Mouse (Mus musculus) gonadal fat pad, adult 2 months (tissue): Measurements from ENCODE around the gene Slc22a14. TPM values are rescaled to one million over a fixed set of nuclear protein-coding genes. Genes with fewer than 3 reads are reported as not detected.

ENCODE experiments used
- DNase-seq: peaks from one replicate; pipeline ENCODE4 v3.0.0-alpha.2; 2012; ENCODE audit warnings: low read depth
- polyA plus RNA-seq: library from polyadenylated mRNA; depleted of rRNA; stranded (reverse); fragments of >200 nt; gene quantifications from 2 replicates; pipeline ENCODE4 v1.2.3, GENCODE M21; 2012

Gene Slc22a14
- polyA plus RNA-seq, 1 experiment: 1.9 TPM

DNA sequence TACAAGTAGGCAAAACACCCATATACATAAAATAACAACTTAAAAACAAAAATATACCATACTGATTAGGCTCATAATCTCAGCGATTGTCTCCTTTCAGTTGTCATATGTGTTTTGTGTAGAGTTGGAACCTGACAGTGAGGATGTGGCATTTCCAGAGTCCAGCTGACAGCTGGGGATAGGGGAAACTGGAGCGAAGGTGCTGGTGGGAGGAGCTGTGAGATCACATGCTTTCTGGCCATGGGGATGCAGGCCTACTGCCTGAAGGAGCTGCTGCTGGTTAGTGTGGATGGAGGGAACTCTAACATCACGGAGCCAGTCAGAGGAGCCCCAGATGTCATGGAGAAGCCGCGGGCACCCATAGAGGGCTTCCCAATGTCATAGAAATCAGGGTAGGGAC is 159.6 kb downstream of the Slc22a14 start:
- no peak for DNase-seq

DNA sequence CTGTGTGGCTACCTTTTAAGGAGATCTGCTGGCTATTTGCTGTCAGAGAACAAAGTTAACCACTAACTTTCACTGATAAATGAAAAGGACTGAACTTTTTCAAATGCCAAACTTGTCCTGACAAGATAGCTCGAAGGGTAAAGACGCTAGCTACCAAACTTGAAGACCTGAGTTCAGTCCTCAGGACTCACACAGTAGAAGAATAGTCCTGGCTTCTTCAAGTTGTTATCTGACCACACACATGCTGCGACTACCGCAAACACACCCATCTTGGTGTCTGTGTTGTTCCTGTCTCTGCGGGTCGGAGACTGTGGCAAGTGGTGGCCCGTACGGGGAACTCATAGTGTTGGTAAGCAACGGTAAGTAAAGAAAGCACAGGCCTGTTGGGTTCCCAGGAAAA is 161.7 kb downstream of the Slc22a14 start:
- no peak for DNase-seq

- DNase-seq: no peak
These were observed 163.7 kb downstream of the Slc22a14 start for GRCm38 (mm10) chr9:119201653-119202052.

DNA sequence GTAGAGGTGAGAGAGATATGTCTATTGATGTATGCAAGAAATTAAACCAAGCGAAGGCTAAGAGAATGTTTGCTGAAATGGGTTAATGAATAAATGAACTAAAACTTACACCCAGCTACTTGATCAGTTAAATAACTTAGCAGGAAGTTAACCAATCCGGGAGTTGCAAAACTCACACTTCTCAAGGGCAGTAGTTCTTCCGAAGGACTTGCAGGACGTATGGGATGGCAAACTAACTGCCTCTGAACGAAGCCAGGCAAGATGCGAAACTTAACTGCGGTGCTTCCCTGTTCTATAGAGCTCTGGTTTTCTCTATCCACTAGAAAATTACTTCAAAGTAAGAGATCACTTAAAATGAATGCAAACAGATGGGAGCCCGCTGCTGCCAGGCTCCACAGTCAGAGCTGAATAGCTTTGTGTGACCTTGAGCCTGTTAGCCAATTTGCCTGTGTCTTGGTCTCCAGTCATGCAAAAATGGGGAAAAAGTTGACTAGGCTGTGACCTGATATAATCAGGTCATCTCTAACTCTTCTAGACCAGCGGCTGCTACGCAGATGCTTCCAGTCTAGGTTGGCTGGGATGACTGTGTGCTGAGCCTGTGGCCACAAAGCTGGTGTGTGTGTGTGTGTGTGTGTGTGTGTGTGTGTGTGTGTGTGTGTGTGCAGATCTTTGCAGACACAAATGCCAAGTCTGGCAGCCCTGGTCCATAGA is 166.0 kb downstream of the Slc22a14 start:
- DNase-seq: no peak

- DNase-seq: no peak
These were observed 173.0 kb downstream of the Slc22a14 start for GRCm38 (mm10) chr9:119192202-119192990.

GRCm38 (mm10) chr9:119181241-119181728 is 184.1 kb downstream of the Slc22a14 start:
- DNase-seq: no peak

DNA sequence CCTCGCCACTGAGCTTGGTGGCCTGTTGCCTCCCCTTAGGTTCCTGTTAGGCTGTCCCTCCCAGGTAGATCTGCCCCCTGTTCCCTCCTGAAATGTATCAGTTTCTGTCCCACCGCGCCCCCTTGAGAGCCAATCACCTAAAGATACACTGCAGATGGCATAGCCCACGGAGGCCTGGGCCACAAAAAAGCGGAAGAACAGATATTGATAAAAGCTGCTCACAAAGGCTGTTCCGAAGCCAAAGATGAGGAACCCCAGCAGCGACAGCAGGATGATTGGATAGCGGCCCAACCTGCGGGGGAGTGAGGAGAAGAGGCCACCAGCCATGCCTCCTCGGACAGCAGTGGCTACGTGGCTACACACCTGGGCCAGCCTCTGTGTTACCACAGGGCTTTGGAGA is 186.1 kb downstream of the Slc22a14 start:
- no peak for DNase-seq

GRCm38 (mm10) chr9:119167608-119168007 is 197.7 kb downstream of the Slc22a14 start:
- DNase-seq: no peak

DNA sequence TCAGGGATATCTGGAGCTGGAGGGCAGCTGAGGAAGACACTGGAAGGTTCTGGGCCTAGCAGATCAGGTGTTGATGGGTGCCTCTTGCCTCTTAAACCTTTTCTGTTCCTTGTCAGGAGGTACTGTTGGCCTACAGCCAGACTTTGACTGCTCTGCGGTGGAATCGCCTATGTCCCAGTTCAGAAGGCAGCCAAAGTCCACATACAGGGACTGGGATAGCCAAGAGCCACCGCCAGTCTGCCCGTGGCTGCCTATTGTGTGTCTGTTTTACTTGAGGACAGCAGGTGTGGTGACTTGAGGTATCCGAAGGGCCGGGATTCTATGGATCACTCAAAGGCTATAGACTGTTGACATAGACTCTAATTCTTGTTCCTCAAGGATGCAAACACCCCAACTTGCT is 199.8 kb downstream of the Slc22a14 start:
- no peak for DNase-seq

GRCm38 (mm10) chr9:119164743-119165142 is 200.6 kb downstream of the Slc22a14 start:
- no peak for DNase-seq

- DNase-seq: no peak
These were observed 204.7 kb downstream of the Slc22a14 start for GRCm38 (mm10) chr9:119160689-119161088.

DNA sequence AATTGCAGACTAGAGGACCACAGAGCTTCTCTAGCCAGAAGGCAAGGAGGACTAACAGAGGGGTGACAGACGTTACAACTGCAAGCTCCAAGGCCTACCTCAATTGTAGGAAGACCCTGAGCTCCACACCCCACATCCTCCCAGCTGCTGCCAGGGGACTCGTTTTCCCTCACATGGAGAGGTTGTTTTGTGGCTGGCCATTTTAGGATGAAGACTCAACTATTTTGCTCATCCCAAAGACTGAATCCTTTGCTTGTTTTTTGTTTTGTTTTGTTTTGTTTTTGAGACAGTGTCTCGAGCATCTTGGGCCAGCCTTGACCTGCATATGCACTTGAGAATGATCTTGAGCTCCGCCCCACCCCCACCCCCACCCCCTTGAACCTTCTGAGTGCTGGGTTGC is 206.5 kb downstream of the Slc22a14 start, which contains the start of gene Gm47289:
Gm47289 (plus strand) TSS at position 301 of the 400 bp plus-strand sequence.
- DNase-seq: no peak

DNA sequence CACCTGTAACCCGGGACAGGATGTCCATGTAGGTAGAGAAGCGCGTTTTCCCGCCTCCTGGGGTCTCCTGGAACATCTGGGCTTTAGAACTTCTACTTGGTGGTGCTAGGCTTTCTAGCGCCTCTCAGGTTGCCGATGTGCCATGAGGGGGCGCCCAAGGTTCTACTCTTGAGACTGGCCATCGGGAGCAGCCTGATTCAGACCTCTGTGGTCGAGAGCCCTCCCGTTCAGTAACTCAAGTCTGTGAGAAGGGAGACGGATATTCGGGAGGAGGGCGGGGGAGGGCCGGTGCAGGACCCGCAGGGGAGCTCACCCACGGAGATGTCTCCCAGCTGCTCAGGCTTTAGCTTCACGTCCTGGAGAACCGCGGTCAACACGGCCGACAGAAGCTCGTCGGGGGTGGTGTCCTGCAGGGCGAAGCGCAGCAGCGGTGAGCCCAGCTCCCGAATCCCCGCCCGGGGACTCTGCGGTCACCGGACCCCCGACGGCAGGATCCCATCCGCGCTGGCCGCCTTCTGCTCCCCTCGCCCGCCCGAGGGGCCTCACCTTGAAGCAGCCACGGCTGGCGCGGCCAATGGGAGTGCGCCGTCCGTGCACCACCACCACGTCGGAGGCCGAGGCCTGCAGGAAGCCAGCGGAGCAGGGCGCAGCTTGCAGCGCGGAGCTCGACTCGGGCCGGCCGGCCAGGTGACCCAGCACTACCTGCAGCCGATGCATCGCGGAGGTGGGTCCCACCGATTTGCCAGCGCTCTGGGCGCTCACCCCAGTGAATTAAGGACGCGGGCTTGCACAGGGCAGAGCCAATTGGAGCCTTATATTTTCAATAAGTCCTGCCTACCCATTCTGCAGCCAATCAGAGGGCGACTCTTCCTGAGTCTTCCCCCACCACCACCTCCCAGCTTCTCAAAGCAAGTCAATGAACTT is 208.8 kb downstream of the Slc22a14 start, which contains the start of gene Acaa1b:
Acaa1b (minus strand) TSS at position 816 of the 924 bp plus-strand sequence.
- DNase-seq: no peak

GRCm38 (mm10) chr9:119155826-119156225 is 209.5 kb downstream of the Slc22a14 start:
- DNase-seq: no peak

- no peak for DNase-seq
These were observed 209.9 kb downstream of the Slc22a14 start for GRCm38 (mm10) chr9:119155416-119155815.

DNA sequence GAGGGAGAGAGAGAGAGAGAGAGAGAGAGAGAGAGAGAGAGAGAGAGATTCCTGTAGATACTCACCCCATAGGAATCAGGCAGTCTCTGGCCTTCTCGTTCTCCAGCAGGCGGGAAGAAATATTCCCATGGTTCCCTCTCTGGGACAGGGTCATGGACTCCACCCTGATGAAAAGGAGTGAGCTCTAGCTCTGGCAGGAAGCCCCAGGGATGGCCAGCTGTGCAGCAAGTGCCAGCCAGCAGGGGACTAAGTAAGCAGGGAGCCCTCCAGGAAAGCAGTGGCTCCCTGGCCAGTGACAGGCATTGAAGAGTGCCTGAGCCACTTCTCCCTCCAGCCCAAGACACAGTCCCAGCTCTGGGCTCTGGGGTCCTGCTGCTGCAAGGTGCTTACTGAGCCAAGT is 213.6 kb downstream of the Slc22a14 start:
- no peak for DNase-seq

GRCm38 (mm10) chr9:119149601-119150000 is 215.8 kb downstream of the Slc22a14 start:
- DNase-seq: no peak

- DNase-seq: no peak
These were observed 219.1 kb downstream of the Slc22a14 start for GRCm38 (mm10) chr9:119146098-119146770.

- no peak for DNase-seq
These were observed 219.7 kb downstream of the Slc22a14 start for GRCm38 (mm10) chr9:119145638-119146037.

- no peak for DNase-seq
These were observed 220.2 kb downstream of the Slc22a14 start for GRCm38 (mm10) chr9:119145137-119145536.

GRCm38 (mm10) chr9:119144696-119145095 is 220.7 kb downstream of the Slc22a14 start:
- no peak for DNase-seq
